Mouse (Mus musculus): ENCODE measurements around the gene H2-Q4.
"Not testable (repeated sequence)": the region's sequence is repeated elsewhere in the genome, so short reads cannot be mapped to it uniquely, and the experiment has no call there.

Gene H2-Q4

DNA sequence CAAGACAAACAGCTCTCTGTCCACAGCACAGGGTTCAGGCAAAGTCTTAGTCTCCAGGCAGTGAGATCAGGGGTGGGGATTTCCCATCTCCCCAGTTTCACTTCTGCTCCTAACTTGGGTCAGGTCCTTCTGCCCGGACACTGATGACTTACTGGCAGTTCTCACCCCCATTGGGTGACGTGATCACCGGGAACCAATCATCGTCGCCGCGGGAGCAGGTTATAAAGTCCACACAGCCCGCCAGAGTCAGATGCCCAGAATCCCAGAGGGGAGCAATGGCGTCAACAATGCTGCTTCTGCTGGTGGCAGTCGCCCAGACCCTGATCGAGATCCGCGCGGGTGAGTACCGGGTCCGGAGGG, at the start of gene H2-Q4:
Gene H2-Q4, plus strand, starts transcription at position 249 of the 360 bp plus-strand sequence.
- peak; percentile 85 for DNase-seq (ENCODE audit: extremely low read depth, low read depth)

DNA sequence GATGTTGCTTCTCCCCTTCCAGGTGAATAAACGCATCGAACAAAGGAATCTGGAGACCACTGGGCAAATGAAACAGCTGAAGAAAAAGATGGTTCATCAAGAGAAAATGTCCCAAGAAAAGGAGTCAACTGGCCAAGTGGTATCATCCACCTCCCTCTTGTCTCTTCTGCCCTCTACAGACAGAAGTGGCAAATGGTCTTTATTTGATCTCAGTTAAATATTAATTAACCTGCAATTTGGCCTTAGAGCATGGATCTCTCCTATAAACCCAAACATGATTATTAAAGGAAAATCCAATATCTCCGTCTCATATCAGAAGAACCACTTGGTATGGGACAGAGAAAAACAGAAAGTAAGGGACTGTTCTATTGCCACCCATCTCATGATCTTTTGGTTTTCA, 49.7 kb upstream of the H2-Q4 start:
- DNase-seq (ENCODE audit: extremely low read depth, low read depth): not testable (repeated sequence)

DNA sequence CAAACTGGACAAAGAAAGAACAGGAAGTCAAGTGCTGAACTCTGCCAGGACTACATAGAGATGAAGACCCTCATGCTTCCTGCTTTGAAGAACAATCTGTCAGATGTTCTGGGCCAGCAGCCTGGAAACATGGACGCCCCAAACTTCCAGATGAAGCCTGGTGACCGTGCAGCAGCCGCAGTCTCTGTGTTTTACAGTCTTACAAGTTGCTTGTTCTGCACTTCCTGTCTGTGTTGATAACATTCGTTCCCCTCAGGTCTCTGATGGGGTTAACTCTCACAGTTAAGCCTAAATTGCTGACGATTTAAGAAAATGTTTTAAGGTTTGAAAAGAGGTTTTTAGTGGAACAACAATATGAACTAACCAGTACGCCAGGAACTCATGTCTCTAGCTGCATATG, 47.9 kb upstream of the H2-Q4 start:
- DNase-seq (ENCODE audit: extremely low read depth, low read depth): not testable (repeated sequence)

DNA sequence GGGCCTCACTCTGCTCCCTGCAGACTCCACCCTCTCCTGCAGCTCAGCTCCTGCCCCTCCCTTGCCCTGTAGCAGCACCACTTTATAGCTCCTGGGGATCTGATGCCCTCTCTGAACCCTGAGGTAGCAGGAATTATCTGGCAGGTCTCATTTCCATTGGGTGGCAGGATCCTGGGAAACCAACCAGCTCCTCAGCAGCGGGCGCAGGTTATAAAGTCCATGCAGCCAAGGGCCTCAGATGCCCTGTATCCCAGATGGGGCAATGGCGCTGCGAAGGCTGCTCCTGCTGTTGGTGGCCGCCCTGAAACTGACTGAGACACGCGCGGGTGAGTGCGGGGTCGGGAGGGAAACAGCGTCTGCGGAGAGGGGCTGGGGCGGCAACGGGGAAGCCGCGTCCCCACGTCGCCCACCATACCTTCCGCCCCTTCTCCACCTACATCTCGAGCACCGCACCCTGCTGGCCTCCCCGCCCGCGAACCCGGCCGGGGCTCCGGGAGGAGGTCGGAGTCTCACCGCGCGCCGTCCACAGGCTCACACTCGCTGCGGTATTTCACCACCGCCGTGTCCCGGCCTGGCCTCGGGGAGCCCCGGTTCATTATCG, 37.2 kb upstream of the H2-Q4 start, which contains the start of gene H2-Q2:
Gene H2-Q2, plus strand, starts transcription at position 172 of the 601 bp plus-strand sequence.
- DNase-seq (ENCODE audit: extremely low read depth, low read depth): no peak

DNA sequence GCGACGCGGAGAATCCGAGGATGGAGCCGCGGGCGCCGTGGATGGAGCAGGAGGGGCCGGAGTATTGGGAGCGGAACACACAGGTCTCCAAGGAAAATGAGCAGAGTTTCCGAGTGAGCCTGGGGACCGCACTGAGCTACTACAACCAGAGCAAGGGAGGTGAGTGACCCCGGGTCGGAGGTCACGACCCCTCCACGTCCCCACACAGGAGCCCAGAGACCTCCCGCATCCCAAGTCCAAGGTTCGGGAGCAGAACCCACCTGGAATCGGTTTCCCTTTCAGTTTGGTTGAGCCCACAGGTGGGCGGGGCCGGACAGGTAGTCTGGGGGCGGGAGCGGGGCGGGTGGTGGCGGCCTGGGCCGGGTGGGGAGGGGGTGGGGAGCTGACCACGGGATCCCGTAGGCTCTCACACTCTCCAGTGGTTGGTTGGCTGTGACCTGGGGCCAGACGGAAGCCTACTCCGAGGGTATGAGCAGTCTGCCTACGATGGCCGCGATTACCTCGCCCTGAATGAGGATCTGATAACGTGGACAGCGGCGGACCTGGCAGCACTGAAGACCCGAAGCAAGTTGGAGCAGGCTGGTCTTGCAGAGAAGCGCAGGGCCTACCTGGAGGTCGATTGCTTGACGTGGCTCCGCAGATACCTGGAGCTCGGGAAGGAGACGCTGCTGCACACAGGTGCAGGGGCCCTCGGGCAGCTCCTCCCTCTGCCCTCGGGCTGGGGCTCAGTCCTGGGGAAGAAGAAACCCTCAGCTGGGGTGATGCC, 36.5 kb upstream of the H2-Q4 start:
- no peak for DNase-seq (ENCODE audit: extremely low read depth, low read depth)

DNA sequence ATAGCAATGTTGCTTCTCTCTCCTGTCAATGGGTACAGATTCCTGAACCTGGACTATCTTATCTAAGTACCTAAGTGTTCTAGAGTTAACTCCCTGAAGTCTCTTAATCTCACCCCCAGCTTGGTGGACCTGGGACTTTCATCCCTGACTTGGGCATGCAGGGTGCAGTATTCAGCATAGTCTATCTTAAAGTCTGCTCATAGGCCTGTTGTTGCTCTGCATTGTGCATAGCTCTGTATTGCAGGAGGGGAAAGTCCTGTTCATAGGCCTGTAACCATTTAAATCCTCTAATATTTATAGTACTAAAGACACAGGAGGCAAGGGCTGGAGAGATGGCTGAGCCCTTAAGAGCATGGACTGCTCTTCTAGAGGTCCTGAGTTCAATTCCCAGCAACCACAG, 31.8 kb upstream of the H2-Q4 start:
- DNase-seq (ENCODE audit: extremely low read depth, low read depth): not testable (repeated sequence)

DNA sequence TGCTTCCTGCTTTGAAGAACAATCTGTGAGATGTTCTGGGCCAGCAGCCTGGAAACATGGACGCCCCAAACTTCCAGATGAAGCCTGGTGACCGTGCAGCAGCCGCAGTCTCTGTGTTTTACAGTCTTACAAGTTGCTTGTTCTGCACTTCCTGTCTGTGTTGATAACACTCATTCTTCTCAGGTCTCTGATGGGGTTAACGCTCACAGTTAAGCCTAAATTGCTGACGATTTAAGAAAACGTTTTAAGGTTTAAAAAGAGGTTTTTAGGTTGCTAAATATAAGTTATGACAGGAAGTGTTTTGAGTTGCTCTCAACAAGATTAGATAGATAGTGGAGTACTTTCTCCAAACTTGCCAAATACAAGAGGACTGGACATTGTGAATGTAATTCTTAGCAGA, 26.1 kb upstream of the H2-Q4 start:
- DNase-seq (ENCODE audit: extremely low read depth, low read depth): not testable (repeated sequence)

DNA sequence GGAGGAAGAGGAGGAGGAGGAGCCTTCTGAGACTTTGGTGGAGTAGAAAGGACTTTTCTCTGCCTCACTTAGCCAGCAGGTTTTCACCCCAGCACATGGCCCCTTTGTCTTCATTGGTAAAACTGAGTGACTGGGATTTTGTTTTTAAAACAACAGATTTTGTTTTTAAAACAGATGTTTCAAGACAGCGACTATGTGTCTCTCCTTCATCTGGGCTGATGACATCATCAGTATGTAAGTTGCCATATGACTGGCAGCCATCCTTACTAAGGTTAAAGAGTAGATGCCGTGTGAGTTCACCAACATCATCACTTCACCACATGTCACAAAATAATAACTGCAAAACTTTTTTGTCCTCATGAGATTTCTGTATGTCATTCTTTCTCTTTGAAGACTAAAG, 25.3 kb upstream of the H2-Q4 start:
- DNase-seq (ENCODE audit: extremely low read depth, low read depth): no peak

DNA sequence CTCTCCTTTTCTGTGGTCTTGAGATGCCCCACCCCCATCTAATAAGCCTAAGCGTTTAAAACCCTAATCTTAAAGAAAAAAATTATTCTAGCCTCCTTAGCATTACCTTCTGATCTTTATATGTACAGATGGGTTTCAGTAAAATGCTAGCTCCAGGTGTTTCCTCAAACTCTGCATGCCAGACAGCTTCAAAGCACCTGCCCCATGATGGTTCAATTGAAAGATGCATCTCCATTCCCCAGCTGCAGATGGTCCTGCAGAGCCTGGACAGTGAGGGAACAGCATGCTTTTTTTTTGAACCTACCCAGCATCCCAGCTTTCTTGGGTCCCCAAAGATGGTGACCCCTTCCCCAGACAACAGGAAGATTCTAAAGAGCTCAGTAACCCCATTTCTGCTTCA, 22.3 kb upstream of the H2-Q4 start:
- DNase-seq (ENCODE audit: extremely low read depth, low read depth): no peak

DNA sequence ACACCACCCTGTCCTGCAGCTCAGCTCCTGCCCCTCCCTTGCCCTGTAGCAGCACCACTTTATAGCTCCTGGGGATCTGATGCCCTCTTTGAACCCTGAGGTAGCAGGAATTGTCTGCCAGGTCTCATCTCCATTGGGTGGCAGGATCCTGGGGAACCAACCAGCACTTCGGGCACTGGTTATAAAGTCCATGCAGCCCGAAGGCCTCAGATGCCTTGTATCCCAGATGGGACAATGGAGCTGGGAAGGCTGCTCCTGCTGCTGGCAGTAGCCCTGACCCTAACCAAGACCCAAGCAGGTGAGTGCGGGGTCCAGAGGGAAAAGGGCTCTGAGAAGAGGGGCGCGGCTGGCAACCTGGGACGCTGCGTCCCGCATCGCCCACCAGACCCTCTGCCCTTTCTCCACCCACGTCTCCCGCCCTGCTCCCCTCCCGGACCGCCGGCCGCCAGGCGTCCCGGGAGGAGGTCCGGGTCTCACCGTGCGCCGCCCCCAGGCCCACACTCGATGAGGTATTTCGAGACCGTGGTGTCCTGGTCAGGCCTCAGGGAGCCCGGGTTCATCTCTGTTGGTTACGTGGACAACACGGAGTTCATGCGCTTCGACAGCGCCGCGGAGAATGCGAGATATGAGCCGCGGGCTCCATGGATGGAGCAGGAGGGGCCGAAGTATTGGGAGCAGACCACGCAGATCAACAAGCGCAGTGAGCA, 20.5 kb upstream of the H2-Q4 start:
- no peak for DNase-seq (ENCODE audit: extremely low read depth, low read depth)

DNA sequence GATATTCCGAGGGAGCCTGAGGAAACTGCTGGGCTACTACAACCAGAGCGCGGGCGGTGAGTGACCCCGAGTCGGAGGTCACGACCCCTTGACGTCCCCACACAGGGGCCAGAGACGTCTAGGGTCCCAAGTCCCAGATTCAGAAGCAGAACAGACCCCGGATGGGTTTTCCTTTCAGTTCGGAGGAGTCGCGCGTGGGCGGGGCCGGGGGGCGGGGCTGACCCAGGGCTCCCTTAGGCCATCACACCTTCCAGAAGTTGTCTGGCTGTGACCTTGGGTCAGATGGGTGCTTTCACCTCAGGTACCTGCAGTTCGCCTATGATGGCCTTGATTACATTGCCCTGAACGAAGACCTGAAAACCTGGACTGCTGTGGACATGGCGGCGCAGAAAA, 20.0 kb upstream of the H2-Q4 start:
- no peak for DNase-seq (ENCODE audit: extremely low read depth, low read depth)

DNA sequence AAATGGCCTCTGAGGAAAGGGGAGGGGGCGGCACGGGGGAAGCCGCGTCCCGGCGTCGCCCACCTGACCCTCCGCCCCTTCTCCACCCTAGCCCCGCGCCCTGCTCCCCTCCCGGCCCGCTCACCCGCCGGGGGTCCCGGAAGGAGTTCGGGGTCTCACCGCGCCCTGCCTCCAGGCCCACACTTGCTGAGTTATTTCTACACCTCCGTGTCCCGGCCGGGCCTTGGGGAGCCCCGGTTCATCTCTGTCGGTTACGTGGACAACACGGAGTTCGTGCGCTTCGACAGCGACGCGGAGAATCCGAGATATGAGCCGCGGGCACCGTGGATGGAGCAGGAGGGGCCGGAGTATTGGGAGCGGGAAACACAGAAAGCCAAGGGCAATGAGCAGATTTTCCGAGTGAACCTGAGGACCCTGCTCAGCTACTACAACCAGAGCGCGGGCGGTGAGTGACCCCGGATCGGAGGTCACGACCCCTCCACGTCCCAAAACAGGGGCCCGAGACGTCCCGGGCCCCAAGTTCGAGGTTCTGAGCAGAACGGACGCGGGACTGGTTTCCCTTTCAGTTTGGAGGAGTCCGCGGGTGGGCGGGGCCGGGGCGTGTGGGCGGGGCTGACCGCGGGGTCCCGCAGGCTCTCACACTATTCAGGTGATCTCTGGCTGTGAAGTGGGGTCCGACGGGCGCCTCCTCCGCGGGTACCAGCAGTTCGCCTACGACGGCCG, 473 bp downstream of the H2-Q4 start:
- DNase-seq (ENCODE audit: extremely low read depth, low read depth): peak; percentile 18

DNA sequence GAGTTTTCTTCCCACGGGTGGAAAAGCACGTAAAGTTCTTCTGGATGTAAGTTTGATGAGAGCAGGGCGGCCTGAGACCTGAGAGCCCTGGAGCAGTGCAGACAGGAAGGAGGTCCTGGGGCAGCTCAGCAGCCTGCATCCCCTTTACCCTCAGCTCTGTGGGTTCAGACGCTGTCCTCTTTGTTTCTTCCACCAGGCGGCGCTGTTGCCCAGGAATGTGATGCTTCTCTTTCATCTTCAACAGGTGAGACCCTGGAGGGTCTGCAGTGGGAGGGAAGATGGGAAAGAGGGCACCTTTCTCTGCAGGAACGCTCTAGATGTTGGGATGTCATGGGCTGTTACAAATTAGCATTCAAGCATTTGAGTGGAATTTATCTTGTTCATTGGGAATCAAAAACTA, 10.4 kb downstream of the H2-Q4 start:
- DNase-seq (ENCODE audit: extremely low read depth, low read depth): not testable (repeated sequence)

DNA sequence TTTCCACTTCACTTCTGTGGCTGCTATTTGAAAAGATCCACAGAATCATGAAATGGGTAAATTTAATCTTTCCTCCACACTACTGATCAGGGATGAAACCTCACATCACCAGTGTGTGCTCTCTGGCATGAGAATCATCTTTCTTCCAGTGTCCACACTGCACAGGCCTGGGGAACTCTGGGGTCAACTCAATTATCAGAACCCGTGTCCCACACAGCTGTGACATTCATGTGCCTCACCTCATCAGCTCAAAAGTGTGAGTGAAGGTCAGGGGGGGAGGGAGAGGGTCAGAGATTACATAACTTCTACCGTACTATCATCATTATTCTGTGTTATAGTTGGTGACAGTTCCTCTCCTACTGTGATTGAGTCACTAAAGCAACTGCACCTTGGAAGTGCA, 13.3 kb downstream of the H2-Q4 start:
- DNase-seq (ENCODE audit: extremely low read depth, low read depth): not testable (repeated sequence)

DNA sequence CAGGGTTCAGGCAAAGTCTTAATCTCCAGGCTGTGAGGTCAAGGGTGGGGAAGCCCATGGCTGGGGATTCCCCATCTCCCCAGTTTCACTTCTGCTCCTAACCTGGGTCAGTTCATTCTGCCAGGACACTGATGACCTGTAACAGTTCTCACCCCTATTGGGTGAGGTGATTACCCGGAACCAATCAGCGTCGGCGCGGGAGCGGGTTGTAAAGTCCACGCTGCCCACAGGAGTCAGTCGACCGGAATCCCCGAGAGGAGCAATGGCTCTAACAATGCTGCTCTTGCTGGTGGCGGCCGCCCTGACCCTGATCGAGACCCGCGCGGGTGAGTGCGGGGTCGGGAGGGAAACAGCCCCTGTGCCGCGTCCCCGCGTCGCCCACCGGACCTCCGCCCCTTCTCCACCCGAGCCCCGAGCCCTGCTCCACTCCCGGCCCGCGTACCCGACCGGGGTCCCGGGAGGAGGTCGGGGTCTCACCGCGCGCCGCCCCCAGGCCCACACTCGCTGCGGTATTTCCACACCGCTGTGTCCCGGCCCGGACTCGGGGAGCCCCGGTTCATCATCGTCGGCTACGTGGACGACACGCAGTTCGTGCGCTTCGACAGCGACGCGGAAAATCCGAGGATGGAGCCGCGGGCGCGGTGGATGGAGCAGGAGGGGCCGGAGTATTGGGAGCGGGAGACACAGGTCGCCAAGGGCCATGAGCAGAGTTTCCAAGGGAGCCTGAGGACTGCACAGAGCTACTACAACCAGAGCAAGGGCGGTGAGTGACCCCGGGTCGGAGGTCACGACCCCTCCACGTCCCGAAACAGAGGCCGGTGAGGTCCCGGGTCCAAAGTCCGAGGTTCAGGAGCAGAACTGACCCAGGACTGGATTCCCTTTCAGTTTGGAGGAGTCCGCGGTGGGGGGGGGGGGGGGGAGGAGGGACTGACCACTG, 14.7 kb downstream of the H2-Q4 start:
- DNase-seq (ENCODE audit: extremely low read depth, low read depth): not testable (repeated sequence)

DNA sequence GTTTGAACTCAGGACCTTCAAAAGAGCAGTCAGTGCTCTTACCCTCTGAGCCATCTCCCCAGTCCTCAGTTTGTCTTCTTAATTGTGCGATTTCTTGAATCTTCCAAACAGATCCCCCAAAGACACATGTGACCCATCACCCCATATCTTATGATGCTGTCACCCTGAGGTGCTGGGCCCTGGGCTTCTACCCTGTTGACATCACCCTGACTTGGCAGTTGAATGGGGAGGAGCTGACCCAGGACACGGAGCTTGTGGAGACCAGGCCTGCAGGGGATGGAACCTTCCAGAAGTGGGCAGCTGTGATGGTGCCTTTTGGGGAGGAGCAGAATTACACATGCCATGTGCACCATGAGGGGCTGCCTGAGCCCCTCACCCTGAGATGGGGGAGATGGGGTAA, 17.5 kb downstream of the H2-Q4 start:
- DNase-seq (ENCODE audit: extremely low read depth, low read depth): not testable (repeated sequence)

DNA sequence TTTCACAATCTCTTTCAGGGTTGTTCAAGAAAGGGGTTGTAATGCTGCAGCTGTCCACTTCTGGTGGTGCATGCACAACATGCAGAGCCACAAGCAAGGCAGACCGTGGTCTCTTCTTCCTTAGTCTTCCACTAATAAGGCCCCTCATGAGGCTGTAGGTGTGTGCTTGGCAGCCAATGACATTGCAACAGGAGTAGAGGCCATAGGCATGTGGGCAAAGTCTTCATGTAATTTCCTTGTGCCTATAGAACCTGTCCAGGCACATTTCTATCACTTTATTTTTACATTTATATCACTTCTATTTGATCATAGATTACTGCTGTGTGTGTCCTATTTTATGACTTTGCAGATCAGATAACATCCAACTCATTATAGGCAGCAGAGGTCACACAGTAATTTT, 33.6 kb downstream of the H2-Q4 start:
- DNase-seq (ENCODE audit: extremely low read depth, low read depth): not testable (repeated sequence)

DNA sequence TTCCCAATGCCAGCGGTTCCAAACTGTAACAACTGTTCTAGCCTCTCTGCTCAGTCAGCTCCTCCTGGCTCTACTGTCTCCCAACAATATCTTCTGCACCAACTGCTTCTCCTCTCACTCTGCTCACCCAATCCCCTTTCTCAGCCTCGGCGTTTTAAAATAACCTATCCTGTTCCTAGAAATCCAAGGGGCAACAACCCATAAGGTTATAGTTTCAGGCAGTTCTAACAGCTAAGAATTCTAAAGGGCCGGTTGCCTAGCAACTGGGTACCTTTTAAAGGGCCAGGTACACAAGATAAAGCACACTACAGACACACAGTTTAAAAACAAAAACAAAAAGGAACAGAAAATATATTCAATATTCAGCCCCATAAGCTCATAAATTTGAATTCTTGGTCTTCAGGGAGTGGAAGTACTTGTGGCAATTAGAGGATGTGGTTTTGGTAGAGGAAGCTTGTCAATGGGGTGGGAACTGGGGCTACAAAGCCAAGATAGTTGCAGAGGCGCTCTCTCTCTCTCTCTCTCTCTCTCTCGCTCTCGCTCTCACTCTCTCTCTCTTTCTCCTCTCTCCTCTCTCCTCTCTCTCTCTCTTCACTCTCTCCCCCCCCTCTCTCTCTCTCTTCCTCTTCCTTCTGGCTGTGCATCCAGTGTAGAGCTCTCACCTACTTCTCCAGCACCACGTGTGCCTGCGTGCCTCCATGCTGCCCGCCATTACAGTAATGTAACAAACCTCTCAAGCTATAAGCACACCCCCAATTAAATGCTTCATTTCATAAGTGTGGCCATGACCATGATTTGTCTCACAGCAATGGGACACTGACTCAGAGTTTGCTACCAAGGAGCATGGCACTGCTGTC, 36.1 kb downstream of the H2-Q4 start:
- DNase-seq (ENCODE audit: extremely low read depth, low read depth): not testable (repeated sequence)

DNA sequence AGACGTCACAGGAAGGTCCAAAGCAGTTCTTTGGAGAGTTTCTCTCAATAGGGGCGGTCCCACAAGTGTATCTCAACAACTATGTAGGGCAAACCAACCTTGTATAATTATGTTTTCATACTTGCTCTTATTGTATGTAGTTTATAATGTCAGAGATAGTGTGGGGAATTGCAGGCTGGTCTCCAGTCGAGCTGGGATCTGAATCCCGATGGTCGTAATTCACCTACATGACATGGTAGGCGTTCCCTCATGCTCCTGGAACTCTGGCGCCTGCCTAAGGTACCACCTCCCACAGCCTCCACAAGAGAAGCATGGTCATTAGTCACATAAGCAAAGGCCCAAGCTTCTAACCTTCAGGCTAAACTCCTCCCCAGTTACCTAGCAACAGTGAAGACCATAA, 39.4 kb downstream of the H2-Q4 start:
- DNase-seq (ENCODE audit: extremely low read depth, low read depth): no peak

DNA sequence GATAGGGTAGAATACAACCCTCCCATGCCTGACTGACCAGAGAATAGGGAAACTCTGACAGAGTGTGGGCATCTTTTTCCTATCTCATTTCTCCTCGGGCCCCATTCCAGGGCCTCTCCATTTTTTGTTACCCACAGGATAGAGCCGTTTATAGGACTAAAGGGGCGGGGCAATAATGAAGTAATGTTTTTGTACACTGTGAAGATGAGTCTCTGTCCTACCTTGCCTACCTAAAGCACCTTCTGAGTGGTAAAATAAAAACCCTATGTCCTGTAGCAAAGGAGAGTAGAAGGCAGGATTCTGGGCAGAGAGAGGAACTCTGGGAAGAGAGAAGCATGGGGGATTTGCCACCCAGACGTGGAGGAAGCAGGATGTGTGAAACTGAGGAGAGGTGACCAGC, 40.1 kb downstream of the H2-Q4 start:
- DNase-seq (ENCODE audit: extremely low read depth, low read depth): not testable (repeated sequence)
